Mouse (Mus musculus): ENCODE data around the gene Adgra3.

Gene Adgra3

GRCm38 (mm10) chr5:49969660-49970059, 89.1 kb downstream of the Adgra3 start:
- DNase-seq (ENCODE audit: low spot score), result no peak

DNA sequence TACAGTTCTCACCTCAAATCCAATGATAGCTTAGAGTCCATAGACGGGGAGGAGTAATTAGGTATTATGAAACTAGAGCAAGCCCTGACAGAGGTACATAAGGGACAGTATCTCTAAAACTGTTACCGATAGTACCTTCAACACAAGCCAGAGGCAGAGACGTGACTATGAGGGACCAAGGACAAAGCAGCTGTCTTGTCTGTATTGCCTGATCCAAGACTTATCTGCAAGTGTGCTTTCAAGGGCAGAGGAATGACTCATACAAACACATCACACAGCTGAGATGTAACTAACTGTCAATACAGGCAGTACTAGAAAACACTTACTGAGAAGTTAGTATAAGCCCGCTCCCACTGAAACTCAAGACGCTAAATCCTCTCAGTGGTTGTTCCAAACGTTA, 91.1 kb downstream of the Adgra3 start:
- no peak for DNase-seq (ENCODE audit: low spot score)

- no peak for DNase-seq (ENCODE audit: low spot score)
Measured at GRCm38 (mm10) chr5:49965810-49966209, 93.0 kb downstream of the Adgra3 start.

DNA sequence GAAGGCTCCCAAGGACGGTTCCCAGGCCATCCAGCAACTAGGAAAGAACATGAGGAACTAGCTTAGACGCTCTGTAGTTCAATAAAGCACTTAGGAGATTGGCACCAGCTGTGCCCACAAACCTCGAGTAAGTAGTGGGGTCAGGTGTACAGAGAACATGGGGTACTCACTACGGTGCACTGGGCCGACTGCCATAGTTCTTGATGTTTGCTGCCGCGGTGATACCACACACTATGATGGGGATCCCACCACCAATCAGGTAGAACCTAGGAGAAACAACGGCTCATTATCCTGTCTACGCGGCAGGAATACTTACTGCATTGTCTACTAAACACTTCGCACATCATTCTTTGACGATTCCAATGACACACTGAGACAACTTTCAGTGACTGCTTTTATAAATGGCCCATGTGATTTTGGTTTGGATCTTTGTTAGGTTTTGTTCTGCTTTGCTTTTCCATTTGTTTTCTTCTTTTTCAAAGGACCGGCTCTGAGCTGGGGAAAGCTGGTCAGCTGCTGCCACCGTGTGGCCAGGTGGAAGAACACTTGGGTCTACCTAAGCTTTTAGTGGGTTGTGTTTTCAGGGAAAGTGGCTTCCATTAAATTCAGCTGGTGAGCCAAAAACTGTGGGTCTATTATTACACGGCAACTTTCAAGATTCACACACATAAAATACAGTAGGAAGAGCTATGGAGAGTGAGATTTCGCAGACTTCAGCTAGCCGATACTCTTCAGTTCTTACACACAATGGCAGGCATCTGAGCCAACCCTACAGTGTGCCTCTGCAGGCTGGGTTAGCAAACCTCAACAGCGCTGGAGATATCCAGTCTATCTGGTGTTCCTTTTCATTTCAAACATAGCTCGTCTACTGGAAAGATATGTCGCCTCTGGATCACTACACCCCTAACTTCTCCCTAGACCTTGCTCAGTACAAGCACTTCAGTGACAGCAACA, 97.1 kb downstream of the Adgra3 start:
- no peak for DNase-seq (ENCODE audit: low spot score)

DNA sequence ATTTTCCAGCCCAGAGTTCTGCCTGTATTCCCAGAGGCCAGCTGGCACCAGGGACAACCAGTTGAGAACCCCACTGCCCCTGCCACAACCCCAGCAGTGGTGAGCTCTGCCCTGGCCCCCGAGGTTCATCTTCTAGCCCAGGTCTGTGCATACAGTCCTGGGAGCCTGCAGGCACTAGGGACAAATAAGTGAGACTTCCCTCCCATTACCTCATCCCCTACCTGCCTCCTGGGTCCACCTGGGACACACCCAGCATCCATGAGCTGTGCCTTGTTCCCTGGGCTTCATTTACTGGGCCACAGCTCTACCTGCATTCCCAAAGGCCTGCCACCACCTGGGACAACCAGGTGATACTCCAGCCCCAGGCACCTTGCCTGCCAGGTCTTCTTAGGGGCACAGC, 122.5 kb downstream of the Adgra3 start:
- DNase-seq (ENCODE audit: low spot score), result no peak

GRCm38 (mm10) chr5:49924712-49925111, 134.1 kb downstream of the Adgra3 start:
- DNase-seq (ENCODE audit: low spot score), result no peak

DNA sequence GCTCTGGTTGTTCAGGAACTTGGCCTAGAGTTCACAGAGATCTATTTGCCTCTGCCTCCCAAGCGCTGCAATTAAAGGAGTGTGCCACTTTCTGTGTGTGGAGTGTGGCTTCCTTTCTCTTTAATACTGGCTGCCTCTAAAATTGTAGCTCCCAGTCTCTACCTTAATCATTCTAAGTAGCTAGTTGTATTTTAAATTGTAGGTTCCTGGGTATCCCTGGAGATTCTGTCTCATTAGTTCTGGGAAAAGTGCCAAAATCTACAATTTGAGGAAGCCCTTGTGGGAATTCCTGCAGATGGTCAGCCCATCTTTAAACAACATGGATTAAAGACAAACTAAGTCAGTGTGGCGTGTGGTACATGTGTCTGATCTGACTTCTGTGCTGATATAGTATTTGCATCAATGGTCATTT, 143.1 kb downstream of the Adgra3 start:
- DNase-seq (ENCODE audit: low spot score), result no peak

Measured in left cerebral cortex, adult 11 months (tissue).